Mouse (Mus musculus) testis, adult 2 months (tissue): ENCODE results near the gene Ablim1. TPM values are rescaled to one million over a fixed set of nuclear protein-coding genes. Genes with fewer than 3 reads are reported as not detected.

ENCODE experiments used
- H3K27ac ChIP-seq: fragments of 200-500 bp; 2 replicates; pipeline ENCODE4 v1.5.1; 2012; ENCODE audit warnings: low read depth, low read length; ENCODE audit not compliant: control insufficient read depth, insufficient read depth
- H3K27me3 ChIP-seq: fragments of 200-500 bp; 2 replicates; pipeline ENCODE4 v1.6.1; 2012; ENCODE audit warnings: mild to moderate bottlenecking, low read length, moderate library complexity; ENCODE audit not compliant: control insufficient read depth, insufficient read depth
- H3K36me3 ChIP-seq: fragments of 200-500 bp; 2 replicates; pipeline ENCODE4 v1.6.1; 2012; ENCODE audit warnings: mild to moderate bottlenecking, low read length; ENCODE audit not compliant: control insufficient read depth, insufficient read depth
- H3K4me1 ChIP-seq: fragments of 200-500 bp; 2 replicates; pipeline ENCODE4 v1.6.1; 2012; ENCODE audit warnings: low read length; ENCODE audit not compliant: control insufficient read depth, insufficient read depth
- H3K4me3 ChIP-seq: fragments of 200-500 bp; 2 replicates; pipeline ENCODE4 v1.5.1; 2012; ENCODE audit warnings: low read depth, mild to moderate bottlenecking, low read length, moderate library complexity, mixed read lengths; ENCODE audit not compliant: control insufficient read depth
- CTCF ChIP-seq: fragments of 200-500 bp; IDR thresholded peaks from 2 replicates; pipeline ENCODE4 v1.5.1; 2012; ENCODE audit warnings: low read depth, mild to moderate bottlenecking, inconsistent platforms, low read length, moderate library complexity; ENCODE audit not compliant: control insufficient read depth, insufficient read depth, insufficient replicate concordance
- POLR2A ChIP-seq: fragments of 200-500 bp; IDR thresholded peaks from 2 replicates; pipeline ENCODE4 v1.6.1; 2012; ENCODE audit warnings: low read depth, mild to moderate bottlenecking, inconsistent platforms, low read length, moderate library complexity; ENCODE audit not compliant: control insufficient read depth
- polyA plus RNA-seq: library from polyadenylated mRNA; depleted of rRNA; stranded (reverse); fragments of >200 nt; gene quantifications from 2 replicates; pipeline ENCODE4 v1.2.3, GENCODE M21; 2012

Ablim1 gene
- polyA plus RNA-seq, 1 experiment: 3.0 TPM

- Histone ChIP-seq H3K27me3 (no peaks in the 10 kb centered on the region), H3K27ac (no peak overlapping the region), H3K4me1 (no peaks in the 10 kb centered on the region), H3K4me3 (no peak overlapping the region), H3K36me3 (no peaks in the 10 kb centered on the region)
- TF ChIP-seq CTCF: no peak
Measured at GRCm38 (mm10) chr19:57222657-57223056, 92.1 kb downstream of the Ablim1 start.

DNA sequence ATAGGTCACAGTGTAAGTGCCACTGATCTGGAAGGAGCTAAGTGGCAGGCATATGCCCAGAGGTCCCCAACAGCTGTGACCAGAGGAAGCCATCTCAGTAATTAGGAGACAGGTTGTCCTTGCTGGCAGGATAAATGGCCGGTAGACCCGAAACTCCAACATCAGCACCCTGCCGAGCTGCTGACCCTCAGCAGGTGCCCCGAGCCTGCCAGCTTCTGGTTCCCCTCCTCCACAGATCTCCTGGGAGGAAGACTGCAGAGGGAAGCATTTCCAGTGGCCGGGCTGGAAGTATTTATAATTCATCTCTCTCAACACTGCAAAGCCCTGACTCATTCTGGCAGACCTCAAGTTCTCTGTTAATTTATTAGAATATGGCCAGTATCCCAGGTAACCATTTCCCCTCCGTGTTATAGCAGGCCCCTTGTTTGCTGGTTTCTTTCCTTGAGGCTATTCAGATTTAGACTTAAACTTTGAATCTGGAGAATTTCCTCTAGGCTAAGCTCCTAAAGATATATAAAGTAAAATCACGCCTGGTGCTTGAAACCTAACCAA, 93.0 kb downstream of the Ablim1 start:
- H3K4me3 ChIP-seq: no peak overlapping the region
- TF ChIP-seq CTCF (no peak), POLR2A (no peak)

DNA sequence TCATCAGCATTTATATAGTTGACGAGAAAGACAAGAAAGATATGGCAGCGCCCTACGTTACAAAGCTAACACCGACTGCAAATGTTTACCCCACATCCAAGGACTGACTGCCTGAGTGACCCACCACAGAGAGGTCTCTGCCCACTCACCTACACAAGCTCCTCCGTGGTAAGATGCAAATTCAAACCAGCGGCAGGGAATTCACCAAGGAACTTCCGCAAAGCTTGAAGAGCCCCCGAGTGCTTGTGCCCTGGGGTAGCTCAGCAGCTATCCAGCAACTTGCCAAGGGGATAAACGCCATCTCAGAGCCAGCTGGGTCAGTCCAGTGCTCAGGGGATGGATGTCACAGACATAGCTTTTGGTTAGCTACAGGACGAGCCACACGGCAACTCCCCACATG, 95.0 kb downstream of the Ablim1 start:
- H3K36me3 ChIP-seq: no peaks in the 10 kb centered on the region
- TF ChIP-seq POLR2A (no peak), CTCF (no peak)

More for the DNA sequence above, 93.0 kb downstream of the Ablim1 start:
- H3K36me3 ChIP-seq: no peaks in the 10 kb centered on the region
- H3K4me1 ChIP-seq: no peaks in the 10 kb centered on the region
- no peak overlapping the region for H3K27ac ChIP-seq
- no peaks in the 10 kb centered on the region for H3K27me3 ChIP-seq

GRCm38 (mm10) chr19:57217161-57217560, 97.6 kb downstream of the Ablim1 start:
- H3K4me3 ChIP-seq: no peak overlapping the region
- no peak for TF ChIP-seq CTCF
- no peak for TF ChIP-seq POLR2A
- H3K36me3 ChIP-seq: no peaks in the 10 kb centered on the region
- no peaks in the 10 kb centered on the region for H3K4me1 ChIP-seq
- H3K27me3 ChIP-seq: no peaks in the 10 kb centered on the region
- H3K27ac ChIP-seq: no peak overlapping the region

More for the DNA sequence above, 95.0 kb downstream of the Ablim1 start:
- Histone ChIP-seq H3K27ac (no peak overlapping the region), H3K4me3 (no peak overlapping the region), H3K27me3 (no peaks in the 10 kb centered on the region), H3K4me1 (no peaks in the 10 kb centered on the region)

DNA sequence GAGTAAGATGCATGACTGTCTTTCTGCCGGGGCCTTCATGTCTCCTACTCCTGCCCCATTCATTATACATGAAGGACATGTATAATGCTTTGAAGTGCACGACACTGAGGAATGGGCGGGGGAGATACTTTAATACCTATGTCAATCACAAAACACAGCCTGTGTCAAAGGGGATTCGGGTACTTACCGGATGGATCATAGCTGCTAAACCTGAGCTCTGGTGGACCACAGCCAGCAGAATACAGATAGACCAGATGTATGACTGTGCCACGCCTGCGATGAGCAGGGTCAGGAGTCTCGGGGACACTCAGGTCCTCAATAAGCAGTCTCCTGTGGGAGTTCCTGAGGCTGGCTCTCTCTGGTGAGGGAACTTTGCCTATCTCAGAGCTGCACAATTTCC, 99.2 kb downstream of the Ablim1 start:
- H3K27ac ChIP-seq: no peak overlapping the region
- no peaks in the 10 kb centered on the region for H3K36me3 ChIP-seq
- no peak overlapping the region for H3K4me3 ChIP-seq
- no peaks in the 10 kb centered on the region for H3K27me3 ChIP-seq
- no peaks in the 10 kb centered on the region for H3K4me1 ChIP-seq
- TF ChIP-seq POLR2A: no peak
- no peak for TF ChIP-seq CTCF

GRCm38 (mm10) chr19:57212406-57212805, 102.3 kb downstream of the Ablim1 start:
- Histone ChIP-seq H3K4me3 (no peak overlapping the region), H3K27ac (no peak overlapping the region), H3K27me3 (no peaks in the 10 kb centered on the region)

DNA sequence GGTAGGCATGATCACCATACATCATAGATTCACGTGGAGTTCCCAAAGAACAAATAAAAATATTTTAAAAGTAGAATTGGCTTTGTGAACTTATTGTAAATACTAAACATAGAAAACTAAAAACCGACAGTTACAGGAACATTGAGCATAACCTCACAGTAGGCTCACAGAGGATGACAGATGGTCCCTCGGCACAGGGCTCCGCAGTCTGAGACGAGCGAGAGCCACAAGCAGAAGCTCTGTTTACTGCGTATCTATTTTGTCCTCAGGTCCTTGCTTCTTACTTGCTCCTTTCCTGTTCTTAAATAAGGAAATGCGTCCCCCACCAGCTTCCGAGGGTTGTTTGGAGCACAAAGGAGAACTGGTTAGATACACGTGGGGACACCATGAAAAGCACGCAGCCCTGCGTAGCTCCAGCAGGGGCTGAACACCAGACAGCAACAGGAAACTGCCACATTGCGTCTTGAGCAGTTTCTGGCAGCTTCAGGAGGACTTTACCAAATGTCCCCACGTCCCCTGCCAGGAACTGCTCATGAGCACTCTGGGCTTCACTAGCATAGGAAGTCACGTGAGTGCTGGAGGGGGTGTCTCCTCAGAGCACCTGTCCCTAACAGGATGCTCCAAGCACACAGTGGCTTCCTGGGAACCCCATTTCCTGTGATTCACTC, 103.1 kb downstream of the Ablim1 start:
- Histone ChIP-seq H3K36me3 (no peaks in the 10 kb centered on the region), H3K4me3 (no peak overlapping the region), H3K27me3 (no peaks in the 10 kb centered on the region), H3K27ac (no peak overlapping the region), H3K4me1 (no peaks in the 10 kb centered on the region)
- TF ChIP-seq CTCF: no peak

More at GRCm38 (mm10) chr19:57212406-57212805, 102.3 kb downstream of the Ablim1 start:
- TF ChIP-seq CTCF (no peak), POLR2A (no peak)
- Histone ChIP-seq H3K4me1 (no peaks in the 10 kb centered on the region), H3K36me3 (no peaks in the 10 kb centered on the region)

GRCm38 (mm10) chr19:57210924-57211323, 103.8 kb downstream of the Ablim1 start:
- H3K4me1 ChIP-seq: no peaks in the 10 kb centered on the region
- TF ChIP-seq POLR2A: no peak
- no peak for TF ChIP-seq CTCF
- H3K27me3 ChIP-seq: no peaks in the 10 kb centered on the region
- no peaks in the 10 kb centered on the region for H3K36me3 ChIP-seq
- no peak overlapping the region for H3K27ac ChIP-seq
- no peak overlapping the region for H3K4me3 ChIP-seq
